Mouse (Mus musculus) layer of hippocampus, postnatal 10 days (tissue): ENCODE measurements at regions not wholly inside any gene's neighbourhood (a gene's known extent, or its start where the extent isn't known, plus 50 kb on each side); places are given as distances from the start of the nearest gene placed in this dataset.
A peak's percentile ranks its signal among the peaks of the same experiment; 100 is the strongest.

Source experiments
- DNase-seq, 2 experiments: peaks; one replicate each; pipeline ENCODE4 v3.0.0; 2021; ENCODE audit warnings: low spot score in 2 of 2

- no peak for DNase-seq
Observed at GRCm38 (mm10) chr6:66012675-66013074, 60.3 kb downstream of the 4930544G11Rik start.

- no peak for DNase-seq
Observed at GRCm38 (mm10) chr6:66023531-66023930, 71.1 kb downstream of the 4930544G11Rik start.

- DNase-seq: no peak
Observed at GRCm38 (mm10) chr6:66036789-66037188, 84.4 kb downstream of the 4930544G11Rik start.

- no peak for DNase-seq
Observed at GRCm38 (mm10) chr6:66051852-66052251, 99.4 kb downstream of the 4930544G11Rik start.

- no peak for DNase-seq
Observed at GRCm38 (mm10) chr6:66052386-66052785, 100.0 kb downstream of the 4930544G11Rik start.

GRCm38 (mm10) chr6:66053197-66053596, 100.8 kb downstream of the 4930544G11Rik start:
- DNase-seq: no peak

GRCm38 (mm10) chr6:66068874-66069273, 116.5 kb downstream of the 4930544G11Rik start:
- no peak for DNase-seq

- DNase-seq: no peak
Observed at GRCm38 (mm10) chr6:66077445-66077844, 125.0 kb downstream of the 4930544G11Rik start.

GRCm38 (mm10) chr6:66078769-66079168, 126.4 kb downstream of the 4930544G11Rik start:
- no peak for DNase-seq

GRCm38 (mm10) chr6:66101555-66102071, 149.2 kb downstream of the 4930544G11Rik start:
- DNase-seq: no peak

- peak in 1 of 2 experiments; percentile 16 for DNase-seq
Observed at GRCm38 (mm10) chr6:66114366-66114765, 162.0 kb downstream of the 4930544G11Rik start.

GRCm38 (mm10) chr6:66121479-66122183, 169.2 kb downstream of the 4930544G11Rik start:
- no peak for DNase-seq

GRCm38 (mm10) chr6:66124292-66124691, 171.9 kb downstream of the 4930544G11Rik start:
- no peak for DNase-seq

GRCm38 (mm10) chr6:66151786-66152185, 199.4 kb downstream of the 4930544G11Rik start:
- DNase-seq: no peak

- DNase-seq: no peak
Observed at GRCm38 (mm10) chr6:66154831-66155230, 202.4 kb downstream of the 4930544G11Rik start.

- DNase-seq: no peak
Observed at GRCm38 (mm10) chr6:66160805-66161204, 208.4 kb downstream of the 4930544G11Rik start.

- no peak for DNase-seq
Observed at GRCm38 (mm10) chr6:66168913-66169312, 216.5 kb downstream of the 4930544G11Rik start.

- peak in 1 of 2 experiments; percentile 15 for DNase-seq
Observed at GRCm38 (mm10) chr6:66197990-66198389, 245.6 kb downstream of the 4930544G11Rik start.

- DNase-seq: no peak
Observed at GRCm38 (mm10) chr6:66200136-66200790, 247.9 kb downstream of the 4930544G11Rik start.

- no peak for DNase-seq
Observed at GRCm38 (mm10) chr6:66206197-66206925, 254.0 kb downstream of the 4930544G11Rik start.

- no peak for DNase-seq
Observed at GRCm38 (mm10) chr6:66217543-66217942, 265.1 kb downstream of the 4930544G11Rik start.
